Mouse (Mus musculus) hindbrain, embryonic 16.5 days (tissue): Measurements from ENCODE around the gene Hexb. TPM values are rescaled to one million over a fixed set of nuclear protein-coding genes. Genes with fewer than 3 reads are reported as not detected.

ENCODE experiments used
- ATAC-seq: fragments of 200-750 bp; cut with Nextera tagmentation; 2 replicates; pipeline ENCODE4 v1.8.0; 2017; ENCODE audit warnings: moderate TSS enrichment, moderate library complexity
- H3K27ac ChIP-seq: fragments of 300-500 bp; sonication (generic); 2 replicates; pipeline ENCODE4 v1.5.1; 2014; ENCODE audit warnings: low read depth, mild to moderate bottlenecking, control low read depth, low read length, moderate library complexity
- H3K27me3 ChIP-seq: fragments of 300-500 bp; sonication (generic); replicated peaks from 2 replicates; pipeline ENCODE4 v1.6.1; 2014; ENCODE audit warnings: low read length; ENCODE audit not compliant: control insufficient read depth, insufficient read depth
- H3K36me3 ChIP-seq: fragments of 300-500 bp; sonication (generic); 2 replicates; pipeline ENCODE4 v1.6.1; 2014; ENCODE audit warnings: mild to moderate bottlenecking, low read length, moderate library complexity, mixed read lengths; ENCODE audit not compliant: control insufficient read depth, insufficient read depth
- H3K4me1 ChIP-seq: fragments of 300-500 bp; sonication (generic); 2 replicates; pipeline ENCODE4 v1.6.1; 2014; ENCODE audit warnings: low read depth, low read length; ENCODE audit not compliant: control insufficient read depth, insufficient read depth
- H3K4me2 ChIP-seq: fragments of 300-500 bp; sonication (generic); 2 replicates; pipeline ENCODE4 v1.6.1; 2014; ENCODE audit warnings: mild to moderate bottlenecking, low read length, control low read depth, moderate library complexity
- H3K4me3 ChIP-seq: fragments of 300-500 bp; sonication (generic); 2 replicates; pipeline ENCODE4 v1.5.1; 2014; ENCODE audit warnings: mild to moderate bottlenecking, low read length, control low read depth, moderate library complexity
- H3K9ac ChIP-seq: fragments of 300-500 bp; sonication (generic); 2 replicates; pipeline ENCODE4 v1.6.1; 2014; ENCODE audit warnings: low read depth, mild to moderate bottlenecking, control low read depth, low read length, moderate library complexity
- H3K9me3 ChIP-seq: fragments of 300-500 bp; sonication (generic); 2 replicates; pipeline ENCODE4 v1.6.1; 2014; ENCODE audit warnings: mild to moderate bottlenecking, low read length, moderate library complexity; ENCODE audit not compliant: control insufficient read depth
- WGBS: fragments of 180-500 bp; shearing (Covaris S2); extraction: QIAGEN DNeasy Blood & Tissue Kit; methylation state at CpG from one replicate; pipeline ENCODE4 v1.1.7; 2014; 5-methylcytosine and 5-hydroxymethylcytosine counted together
- polyA plus RNA-seq: library from polyadenylated mRNA; unstranded; fragments of >200 nt; fragmentation: Nextera tagmentation; extraction: Ambion mirVana; gene quantifications from 2 replicates; pipeline ENCODE4 v1.2.1, GENCODE M21; 2015

Hexb gene
- polyA plus RNA-seq, 1 experiment from 2014 or later = 58.5 TPM

DNA sequence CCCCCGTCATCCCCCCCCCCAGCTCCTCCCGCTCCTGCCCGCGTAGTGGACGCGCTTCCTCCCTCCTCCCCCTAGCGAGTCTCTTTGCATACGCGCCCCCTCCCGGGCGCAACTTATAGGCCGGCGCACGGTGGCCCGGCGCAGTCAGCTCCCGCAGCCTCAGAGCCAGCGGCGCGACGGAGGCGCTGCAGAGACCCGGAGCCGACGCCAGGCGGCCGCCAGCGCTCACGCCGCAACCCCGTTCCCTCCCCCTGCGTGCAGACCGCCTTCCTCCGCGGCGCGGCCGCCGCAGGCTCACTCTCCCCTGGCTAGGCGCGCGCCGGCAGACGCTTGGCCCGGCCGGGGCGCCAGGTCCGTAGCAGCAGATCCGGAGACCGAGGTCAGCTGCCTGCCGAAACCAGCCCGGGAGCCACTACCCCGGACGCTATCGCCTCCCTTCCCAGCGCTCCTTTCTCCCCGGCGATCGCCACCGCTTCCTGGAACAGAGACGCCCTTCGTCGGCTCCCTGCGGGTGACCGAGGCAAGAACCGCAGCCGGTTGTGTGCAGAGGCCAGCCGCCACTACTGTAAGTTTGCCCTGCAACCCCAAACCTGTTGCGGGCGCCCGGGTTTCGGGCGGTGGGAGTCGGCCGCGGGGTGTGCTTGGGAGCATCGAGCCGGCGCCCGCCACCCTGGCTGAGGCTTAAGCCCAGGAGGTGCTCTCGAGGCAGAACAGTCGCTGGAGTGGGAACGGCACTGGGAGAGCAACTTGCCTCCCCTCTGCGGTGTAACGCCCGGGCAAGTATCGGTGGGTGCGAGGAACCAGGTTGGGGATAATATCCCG lies 43.0 kb upstream of the Hexb start, which contains the start of gene Enc1:
Gene Enc1 (plus strand): TSS at position 141 of the 822 bp plus-strand sequence.
- H3K9ac ChIP-seq = peak within 1 kb of the TSS; percentile 92
- peaks cover 35% of the 10 kb centered on the region for H3K4me1 ChIP-seq
- ATAC-seq = peak; percentile 91
- H3K27ac ChIP-seq = peak within 1 kb of the TSS; percentile 96
- H3K4me3 ChIP-seq = peak within 1 kb of the TSS; percentile 90
- no peaks in the 10 kb centered on the region for H3K27me3 ChIP-seq
- H3K4me2 ChIP-seq = peak within 1 kb of the TSS; percentile 91
- under 1% methylated on average over 77 of the region's 89 CpGs for WGBS
- peaks cover 6% of the 10 kb centered on the region for H3K36me3 ChIP-seq
- no peaks in the 10 kb centered on the region for H3K9me3 ChIP-seq

DNA sequence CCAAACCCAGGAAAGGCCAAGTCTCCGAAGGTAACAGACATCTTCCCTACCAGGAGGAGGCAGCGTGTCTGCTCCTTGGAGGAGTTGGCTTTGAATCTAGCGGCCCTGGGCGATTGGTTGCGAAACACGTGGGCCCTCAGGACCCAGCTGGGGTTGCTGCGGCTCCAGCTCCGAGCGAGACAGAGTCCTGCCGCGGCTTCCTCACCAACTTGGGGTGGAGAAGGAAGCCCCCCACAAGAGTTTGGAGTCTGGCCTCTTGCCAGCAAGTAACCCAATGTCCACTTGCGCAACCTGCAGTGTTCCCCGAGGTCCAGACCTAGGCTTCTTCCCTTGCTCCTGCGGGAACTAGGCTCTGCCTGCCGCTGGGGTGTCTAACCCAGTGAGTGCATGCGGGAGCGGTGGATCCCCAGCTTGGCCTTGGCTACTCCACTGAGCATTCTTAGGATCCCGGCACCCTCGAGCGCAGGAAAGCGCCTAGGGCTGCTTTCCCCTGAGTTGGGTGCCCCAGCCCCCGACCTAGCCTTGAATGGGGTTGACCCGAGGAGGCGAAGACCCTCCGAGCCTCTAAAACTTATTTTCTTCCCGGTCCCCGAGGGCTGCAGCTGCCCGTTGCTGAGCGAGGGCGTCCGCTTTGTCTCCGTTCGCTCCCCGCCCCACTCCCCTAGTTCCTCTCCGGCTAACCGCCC lies 42.3 kb upstream of the Hexb start:
- no peaks in the 10 kb centered on the region for H3K9me3 ChIP-seq
- H3K4me2 ChIP-seq = peak overlapping the region; percentile 91
- H3K36me3 ChIP-seq = peaks cover 2% of the 10 kb centered on the region
- peaks cover 30% of the 10 kb centered on the region for H3K4me1 ChIP-seq
- H3K9ac ChIP-seq = peak overlapping the region; percentile 92
- WGBS = under 1% methylated on average over 30 of the region's 36 CpGs
- peak overlapping the region; percentile 90 for H3K4me3 ChIP-seq
- ATAC-seq = peak; percentile 60
- peak overlapping the region; percentile 96 for H3K27ac ChIP-seq
- no peaks in the 10 kb centered on the region for H3K27me3 ChIP-seq

DNA sequence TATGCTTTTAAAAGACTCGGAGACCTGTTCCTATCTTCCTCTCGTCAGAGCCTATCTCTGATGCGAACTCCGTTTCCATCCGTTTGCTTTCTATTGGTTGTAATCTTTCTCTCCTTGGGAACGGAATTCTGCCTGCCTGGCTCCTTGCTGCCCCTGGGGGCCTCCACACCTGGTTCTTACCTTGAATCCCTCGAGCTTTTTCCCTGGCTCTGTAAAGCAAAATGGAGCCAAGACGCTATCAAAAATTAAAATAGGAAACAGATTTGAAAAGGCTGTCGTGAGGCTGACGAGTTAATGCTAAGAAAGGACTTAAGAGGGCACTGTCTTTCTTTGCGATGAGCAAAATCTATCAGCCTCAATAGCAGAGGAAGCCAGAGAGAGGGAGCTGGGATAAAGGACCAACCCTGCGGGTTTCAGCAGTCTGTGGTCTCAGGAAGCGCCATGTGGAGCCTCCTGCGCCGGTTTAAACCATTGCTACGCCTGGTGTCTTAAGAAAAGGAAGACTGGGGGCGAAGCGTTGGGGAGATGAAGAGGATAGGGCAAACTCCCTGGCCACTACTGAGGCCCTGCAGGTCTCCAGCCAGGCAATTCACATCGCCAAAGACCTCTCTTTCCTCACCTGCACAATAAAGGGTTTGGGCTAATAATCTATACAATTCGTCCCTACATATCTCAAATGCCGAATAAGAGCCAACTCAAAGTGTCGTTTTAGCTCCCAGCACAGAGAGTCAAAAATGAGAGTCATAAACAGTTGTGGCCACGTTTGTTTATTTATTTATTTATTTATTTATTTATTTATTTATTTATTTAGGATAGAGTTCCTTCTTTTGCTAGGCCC lies 41.4 kb upstream of the Hexb start:
- peak overlapping the region; percentile 2; the same call in 1 of the 2 replicates for H3K4me3 ChIP-seq
- peaks cover 23% of the 10 kb centered on the region for H3K4me1 ChIP-seq
- peak; percentile 54 for ATAC-seq
- peak overlapping the region; percentile 96 for H3K27ac ChIP-seq
- no peaks in the 10 kb centered on the region for H3K36me3 ChIP-seq
- peak overlapping the region; percentile 91 for H3K4me2 ChIP-seq
- H3K9me3 ChIP-seq = no peaks in the 10 kb centered on the region
- no peaks in the 10 kb centered on the region for H3K27me3 ChIP-seq
- 4% methylated on average over 23 of the region's 23 CpGs for WGBS
- 0 out of 2 replicates have a peak overlapping the region, but pooled peaks have one; percentile 41 for H3K9ac ChIP-seq

DNA sequence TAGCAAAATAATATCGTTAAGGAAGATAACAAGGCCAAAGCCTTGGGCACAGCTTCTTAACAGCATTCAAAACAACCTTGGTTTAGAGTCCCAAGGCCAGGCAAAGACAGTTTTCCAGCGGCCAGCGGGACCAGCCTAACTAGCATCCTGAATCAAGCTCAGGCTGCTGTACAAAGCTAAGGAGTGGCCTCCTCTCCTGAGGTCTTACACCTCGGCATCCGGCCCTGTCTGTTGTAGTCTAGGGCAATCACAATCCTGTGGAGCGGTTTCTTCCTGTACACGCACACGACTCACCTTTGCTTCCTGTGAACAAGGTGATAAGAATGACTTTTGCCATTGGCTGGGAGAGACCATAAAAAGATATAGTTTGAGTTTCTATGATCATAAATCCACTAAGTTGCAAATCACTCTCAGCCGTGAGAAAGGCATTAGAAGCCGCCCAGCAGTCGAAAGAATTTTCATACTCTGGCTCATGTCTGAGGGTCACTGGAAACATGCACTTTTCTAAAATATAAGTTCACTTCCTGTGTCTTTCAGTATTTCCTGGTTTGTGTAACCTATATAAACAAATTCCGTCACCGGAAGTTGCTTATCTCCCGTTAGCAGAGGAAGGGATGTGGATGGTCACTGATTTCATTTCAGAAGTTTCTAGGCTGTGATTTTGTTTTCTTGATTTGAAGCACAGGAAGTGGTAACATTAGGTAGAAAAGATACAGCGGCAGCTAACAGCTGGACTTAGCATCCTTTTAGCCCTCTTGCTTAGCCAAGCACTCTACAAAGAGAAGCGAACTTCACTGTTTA lies 40.2 kb upstream of the Hexb start:
- H3K27me3 ChIP-seq = no peaks in the 10 kb centered on the region
- H3K36me3 ChIP-seq = no peaks in the 10 kb centered on the region
- no peak for ATAC-seq
- peak overlapping the region; percentile 39; the same call in 1 of the 2 replicates for H3K27ac ChIP-seq
- H3K9me3 ChIP-seq = no peaks in the 10 kb centered on the region
- no peak overlapping the region for H3K4me3 ChIP-seq
- no peak overlapping the region for H3K9ac ChIP-seq
- H3K4me1 ChIP-seq = peaks cover 18% of the 10 kb centered on the region
- no peak overlapping the region for H3K4me2 ChIP-seq
- 57% methylated on average over 16 of the region's 16 CpGs for WGBS

DNA sequence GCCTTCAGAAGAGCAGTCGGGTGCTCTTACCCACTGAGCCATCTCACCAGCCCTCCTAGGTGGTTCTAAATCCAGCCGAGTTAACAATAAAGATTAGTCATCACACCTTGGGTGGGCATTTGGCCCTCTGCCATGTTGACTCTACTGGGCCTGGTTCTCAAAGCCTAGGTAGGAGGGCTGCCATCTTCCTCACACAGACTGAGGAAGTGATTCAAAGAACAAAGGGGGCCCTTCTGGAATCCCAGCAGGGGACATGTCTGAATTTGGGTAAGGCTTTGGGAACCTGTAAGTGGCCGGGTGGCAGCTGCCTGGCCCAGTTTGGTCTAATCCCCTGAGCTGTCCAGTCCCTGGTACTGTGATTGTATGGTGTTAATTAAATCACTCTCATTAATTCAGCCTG lies 39.5 kb upstream of the Hexb start:
- WGBS = 20% methylated on average over 3 of the region's 3 CpGs
- no peak for ATAC-seq
- no peak overlapping the region for H3K27ac ChIP-seq

DNA sequence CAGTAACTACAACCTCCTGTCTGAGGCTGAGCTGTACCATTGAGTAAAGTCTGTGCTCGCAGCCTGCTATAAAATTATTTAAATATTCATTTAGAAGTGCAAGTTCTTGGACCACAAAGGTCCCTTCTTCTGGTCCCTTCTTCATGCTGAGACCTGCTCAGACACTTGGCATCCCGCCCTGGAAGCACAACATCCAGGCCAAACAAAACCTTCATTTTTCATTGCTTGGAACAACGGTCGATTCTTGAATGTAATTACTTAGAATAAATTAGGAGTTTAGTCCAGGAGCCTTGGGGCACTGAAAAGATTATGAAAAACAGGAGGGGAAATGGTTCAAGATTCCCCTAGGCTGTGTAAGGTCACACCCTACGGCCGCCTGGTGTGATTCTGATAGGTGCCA lies 37.8 kb upstream of the Hexb start:
- Histone ChIP-seq H3K9me3 (no peaks in the 10 kb centered on the region), H3K27me3 (no peaks in the 10 kb centered on the region), H3K4me2 (no peak overlapping the region), H3K36me3 (no peaks in the 10 kb centered on the region), H3K9ac (no peak overlapping the region), H3K4me1 (peaks cover 12% of the 10 kb centered on the region), H3K27ac (no peak overlapping the region), H3K4me3 (no peak overlapping the region)
- WGBS = 45% methylated on average over 6 of the region's 6 CpGs
- ATAC-seq = no peak

More for the DNA sequence above, 39.5 kb upstream of the Hexb start:
- Histone ChIP-seq H3K4me2 (no peak overlapping the region), H3K9ac (no peak overlapping the region), H3K9me3 (no peaks in the 10 kb centered on the region), H3K4me1 (peaks cover 12% of the 10 kb centered on the region), H3K36me3 (no peaks in the 10 kb centered on the region), H3K4me3 (no peak overlapping the region), H3K27me3 (no peaks in the 10 kb centered on the region)

DNA sequence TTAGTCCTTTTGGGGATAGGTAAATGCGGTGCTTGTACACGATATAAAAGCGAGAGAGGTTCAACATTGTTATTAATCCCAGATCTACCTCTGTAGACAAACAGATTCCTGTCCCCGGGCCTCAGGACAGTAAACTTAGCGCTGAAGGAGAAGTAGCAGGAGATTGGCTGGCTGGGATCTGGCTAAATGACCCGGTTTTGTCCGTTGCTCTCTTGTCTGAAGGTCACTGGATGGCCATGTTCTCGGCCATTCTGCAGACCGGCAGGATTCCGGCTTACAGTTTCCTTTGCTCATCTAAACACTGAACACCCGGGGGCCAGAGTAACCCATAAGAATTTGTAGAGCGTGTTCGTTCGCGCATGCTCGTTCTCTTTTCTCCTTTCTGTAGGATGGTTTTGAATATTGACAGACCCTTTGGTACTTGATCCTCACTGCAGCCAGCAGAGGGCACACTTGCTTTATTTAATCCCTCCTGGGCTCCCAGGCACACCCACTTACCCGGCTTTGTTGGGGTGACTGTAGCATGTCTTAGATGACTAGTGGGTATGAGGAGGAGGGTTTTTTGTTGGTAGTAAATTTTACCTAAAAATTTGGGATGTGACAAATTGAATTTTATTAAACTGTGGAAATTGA lies 36.7 kb upstream of the Hexb start:
- peak overlapping the region; percentile 32 for H3K4me3 ChIP-seq
- WGBS = 20% methylated on average over 17 of the region's 17 CpGs
- no peak overlapping the region for H3K27ac ChIP-seq
- peak overlapping the region; percentile 69 for H3K4me2 ChIP-seq
- H3K9me3 ChIP-seq = no peaks in the 10 kb centered on the region
- H3K36me3 ChIP-seq = no peaks in the 10 kb centered on the region
- H3K4me1 ChIP-seq = peaks cover 8% of the 10 kb centered on the region
- ATAC-seq = peak; percentile 72
- H3K9ac ChIP-seq = peak overlapping the region; percentile 54
- H3K27me3 ChIP-seq = no peaks in the 10 kb centered on the region

DNA sequence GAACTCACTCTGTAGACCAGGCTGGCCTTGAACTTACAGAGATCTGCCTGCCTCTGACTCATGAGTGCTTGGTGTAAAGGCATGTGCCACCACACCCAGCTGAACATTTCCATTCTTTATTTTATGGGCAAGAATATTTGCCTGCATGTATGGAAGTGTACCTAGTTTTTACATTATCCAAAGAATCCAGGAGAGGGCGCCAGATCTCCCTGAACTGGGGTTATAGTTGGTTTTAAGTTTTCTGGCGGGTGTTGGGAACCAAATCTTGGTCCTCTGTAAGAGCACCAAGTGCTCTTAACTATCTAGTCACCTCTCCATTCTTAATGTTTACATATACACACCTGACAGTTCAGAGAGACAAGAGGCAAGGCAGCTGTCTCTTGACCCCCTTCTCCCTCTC lies 34.9 kb upstream of the Hexb start:
- Histone ChIP-seq H3K36me3 (no peaks in the 10 kb centered on the region), H3K27ac (no peak overlapping the region), H3K4me1 (peaks cover 2% of the 10 kb centered on the region), H3K4me2 (no peak overlapping the region), H3K4me3 (no peak overlapping the region), H3K9ac (no peak overlapping the region), H3K27me3 (no peaks in the 10 kb centered on the region), H3K9me3 (no peaks in the 10 kb centered on the region)
- 69% methylated on average over 2 of the region's 2 CpGs for WGBS
- ATAC-seq = no peak
